Mouse (Mus musculus) erythroblast, embryonic 14.5 days (primary cell): Measurements from ENCODE around the gene Arhgap1.

Source experiments
- GATA1 ChIP-seq: IDR thresholded peaks from 2 replicates; pipeline ENCODE4 v1.6.1; 2012; ENCODE audit warnings: low read length, inconsistent platforms, mixed read lengths
- TAL1 ChIP-seq: IDR thresholded peaks from 3 replicates; pipeline ENCODE4 v1.6.1; 2012; ENCODE audit warnings: low read length, inconsistent platforms, mixed read lengths

- TF ChIP-seq TAL1 (no peak), GATA1 (no peak)
Measured at GRCm38 (mm10) chr2:91673587-91673986, 23.9 kb downstream of the Arhgap1 start.
